Mouse (Mus musculus) common myeloid progenitor, adult 5-6 weeks (primary cell): ENCODE results near the gene Camk1d. TPM values are rescaled to one million over a fixed set of nuclear protein-coding genes. Genes with fewer than 3 reads are reported as not detected.

Source experiments
- ATAC-seq: replicated peaks from 2 replicates; pipeline ENCODE4 v1.8.0; 2016; ENCODE audit warnings: low read depth, mild to moderate bottlenecking, moderate TSS enrichment, inconsistent platforms; ENCODE audit not compliant: poor library complexity, severe bottlenecking
- total RNA-seq: library from RNA; stranded (forward); fragments of 200-1000, 187-1606 nt; gene quantifications from 2 replicates; pipeline ENCODE4 v1.2.3, GENCODE M21; 2017

Gene Camk1d
- total RNA-seq, 1 experiment from 2014 or later = 9.1 TPM

DNA sequence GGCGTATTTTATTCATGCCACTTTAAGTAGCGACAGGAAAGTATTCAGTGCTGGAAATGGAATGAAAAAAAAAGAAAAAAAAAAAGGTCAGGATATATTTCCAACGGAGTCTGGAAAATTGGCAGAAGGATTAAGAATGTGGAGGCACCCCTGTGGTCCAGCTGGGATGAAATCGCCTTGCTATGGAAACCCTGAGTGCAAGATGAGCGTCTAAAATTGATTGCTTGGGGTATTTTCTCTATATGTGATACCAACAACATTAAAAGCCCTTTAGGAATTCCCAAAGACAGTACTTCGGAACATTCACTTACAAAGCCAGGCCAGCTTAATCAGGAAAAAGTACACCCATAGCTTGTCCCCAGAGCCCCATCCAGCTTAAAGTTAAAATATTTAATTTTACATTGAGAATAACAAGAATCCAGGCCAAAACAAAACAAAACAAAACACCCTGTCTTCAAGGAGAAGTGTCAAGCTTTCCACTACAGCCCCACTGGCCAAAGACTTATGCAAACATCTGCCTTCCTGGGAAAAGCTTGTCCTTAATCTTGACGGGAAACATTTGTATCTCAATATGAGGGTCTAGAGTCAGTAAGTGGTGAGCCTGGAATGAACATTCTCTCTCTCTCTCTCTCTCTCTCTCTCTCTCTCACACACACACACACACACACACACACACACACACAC lies 41.3 kb downstream of the Camk1d start:
- ATAC-seq = no peak

DNA sequence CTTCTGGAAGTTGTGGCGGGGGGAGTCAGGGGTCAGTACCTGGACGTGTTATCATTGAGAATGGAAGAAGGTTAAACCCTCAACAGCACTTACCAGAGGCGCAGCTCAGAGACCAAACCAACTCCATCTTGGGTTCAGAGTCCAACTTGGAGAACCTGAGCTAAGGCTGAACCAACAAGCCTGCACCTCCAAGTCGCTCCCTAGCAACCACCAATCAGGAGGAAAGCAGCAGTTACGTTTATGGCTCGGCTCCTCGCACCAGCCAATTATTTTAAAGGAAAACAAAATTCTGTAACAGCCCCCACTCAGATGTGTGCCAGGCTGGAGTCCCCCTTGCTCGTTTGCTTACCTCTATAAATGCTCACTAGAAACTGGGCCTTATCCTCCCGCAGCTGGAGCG lies 44.2 kb downstream of the Camk1d start:
- no peak for ATAC-seq

DNA sequence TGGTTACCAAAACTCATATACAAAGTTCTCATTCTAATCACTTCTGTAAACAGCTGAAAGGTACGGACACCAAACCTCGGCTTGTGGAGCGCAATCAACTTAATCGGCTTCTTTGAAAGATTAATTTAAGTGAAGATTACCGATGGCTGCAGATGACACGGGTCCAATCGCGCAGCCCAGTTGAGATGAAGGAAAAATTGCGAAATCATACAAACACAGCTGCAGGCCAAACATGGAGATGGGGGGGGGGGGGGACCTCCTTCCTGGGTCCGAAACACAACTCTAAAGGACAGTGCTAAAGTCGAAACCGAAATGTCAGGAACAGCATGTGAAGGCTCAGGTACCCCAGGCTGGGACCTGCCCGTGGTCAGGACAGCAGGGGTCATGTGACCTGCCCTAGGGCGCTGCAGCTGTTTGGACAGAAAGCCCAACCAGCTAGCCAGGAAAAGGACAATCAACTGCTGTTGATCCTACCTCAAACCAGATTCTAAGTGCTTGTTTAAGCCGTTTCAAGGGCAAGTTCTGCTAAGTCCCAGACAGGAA lies 44.7 kb downstream of the Camk1d start:
- no peak for ATAC-seq

- ATAC-seq = no peak
Measured at GRCm38 (mm10) chr2:5668940-5669339, 45.4 kb downstream of the Camk1d start.

- no peak for ATAC-seq
Measured at GRCm38 (mm10) chr2:5663499-5663898, 50.8 kb downstream of the Camk1d start.

- ATAC-seq = no peak
Measured at GRCm38 (mm10) chr2:5661946-5662345, 52.4 kb downstream of the Camk1d start.

- no peak for ATAC-seq
Measured at GRCm38 (mm10) chr2:5658000-5658399, 56.3 kb downstream of the Camk1d start.

GRCm38 (mm10) chr2:5656326-5656725 lies 58.0 kb downstream of the Camk1d start:
- no peak for ATAC-seq

GRCm38 (mm10) chr2:5652071-5652470 lies 62.2 kb downstream of the Camk1d start:
- no peak for ATAC-seq

GRCm38 (mm10) chr2:5651285-5651870 lies 62.9 kb downstream of the Camk1d start:
- peak; percentile 62 for ATAC-seq

GRCm38 (mm10) chr2:5649226-5649625 lies 65.1 kb downstream of the Camk1d start:
- no peak for ATAC-seq

DNA sequence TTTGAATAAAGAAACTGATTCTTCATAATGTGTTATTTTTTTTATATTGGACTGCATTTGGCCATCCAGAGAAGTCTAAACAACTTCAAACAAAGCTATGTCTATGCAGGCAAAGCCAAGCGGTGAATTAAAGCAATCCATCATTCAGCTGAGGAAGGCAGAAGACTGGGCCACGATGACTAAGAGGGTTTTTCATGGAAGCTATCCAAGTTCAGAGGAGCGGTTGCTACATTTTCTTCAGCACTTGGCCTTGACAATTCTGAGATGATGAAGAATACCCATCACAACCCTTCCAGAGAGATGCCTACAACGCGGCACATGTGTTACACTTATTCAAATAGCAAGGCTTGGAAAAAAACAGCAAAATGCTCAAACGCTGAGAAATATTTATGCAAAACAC lies 65.6 kb downstream of the Camk1d start:
- peak; percentile 45; the same call in 1 of the 2 replicates for ATAC-seq

GRCm38 (mm10) chr2:5646322-5646721 lies 68.0 kb downstream of the Camk1d start:
- ATAC-seq = no peak

GRCm38 (mm10) chr2:5645584-5645983 lies 68.7 kb downstream of the Camk1d start:
- ATAC-seq = no peak

DNA sequence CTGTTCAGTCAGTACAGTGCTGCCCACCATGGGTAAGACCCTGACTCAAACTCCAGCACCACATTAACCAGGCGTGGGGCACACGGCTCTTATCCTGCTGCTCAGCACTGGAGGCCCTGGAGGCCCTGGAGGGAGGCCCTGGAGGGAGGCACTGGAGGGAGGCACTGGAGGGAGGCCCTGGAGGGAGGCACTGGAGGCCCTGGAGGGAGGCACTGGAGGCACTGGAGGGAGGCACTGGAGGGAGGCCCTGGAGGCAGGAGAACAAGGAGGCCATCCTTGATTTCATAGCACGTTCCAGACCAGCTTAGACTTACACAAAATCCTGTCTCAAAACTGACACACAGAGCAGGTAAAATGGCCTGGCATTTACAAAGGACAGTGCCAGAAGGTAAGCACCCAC lies 70.4 kb downstream of the Camk1d start:
- ATAC-seq = no peak

DNA sequence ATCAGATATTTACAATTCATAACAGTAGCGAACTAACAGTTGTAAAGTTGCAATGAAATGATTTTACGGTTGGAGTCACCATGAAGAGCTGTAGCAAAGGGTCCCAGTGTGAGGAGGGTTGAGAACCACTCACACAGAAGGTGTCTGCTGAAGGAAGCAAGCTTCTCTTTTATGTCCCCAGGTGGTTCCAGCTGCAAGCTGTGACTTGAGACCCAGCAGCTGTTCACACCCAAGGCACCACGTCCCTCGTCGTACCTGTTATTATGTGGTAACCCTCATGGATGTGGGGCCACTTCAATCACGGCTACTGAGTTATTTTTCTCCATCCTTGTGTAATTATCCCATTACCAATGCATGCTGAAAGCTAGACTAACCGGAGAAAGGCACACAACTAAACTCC lies 71.1 kb downstream of the Camk1d start:
- ATAC-seq = no peak

DNA sequence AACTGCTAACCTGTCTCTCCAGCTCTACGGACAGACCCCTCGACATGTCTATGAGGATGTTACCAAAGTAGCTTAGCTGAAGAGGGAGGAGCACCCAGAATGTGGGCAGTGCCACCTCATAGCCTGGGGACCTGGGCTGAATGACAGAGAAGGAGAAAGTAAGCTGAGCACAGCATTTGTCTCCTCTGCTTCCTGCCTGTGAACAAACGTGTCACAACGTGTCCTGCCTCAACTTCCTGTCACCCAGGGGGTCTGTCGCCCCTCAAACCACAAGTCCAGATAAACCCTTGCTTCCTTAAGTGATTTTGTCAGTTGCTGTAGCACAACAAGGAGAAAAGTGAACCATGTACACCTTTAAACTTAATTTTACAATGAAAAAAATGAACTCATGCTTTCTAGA lies 71.7 kb downstream of the Camk1d start:
- peak; percentile 92 for ATAC-seq

- no peak for ATAC-seq
Measured at GRCm38 (mm10) chr2:5641678-5642077, 72.6 kb downstream of the Camk1d start.

- ATAC-seq = no peak
Measured at GRCm38 (mm10) chr2:5640586-5640985, 73.7 kb downstream of the Camk1d start.

DNA sequence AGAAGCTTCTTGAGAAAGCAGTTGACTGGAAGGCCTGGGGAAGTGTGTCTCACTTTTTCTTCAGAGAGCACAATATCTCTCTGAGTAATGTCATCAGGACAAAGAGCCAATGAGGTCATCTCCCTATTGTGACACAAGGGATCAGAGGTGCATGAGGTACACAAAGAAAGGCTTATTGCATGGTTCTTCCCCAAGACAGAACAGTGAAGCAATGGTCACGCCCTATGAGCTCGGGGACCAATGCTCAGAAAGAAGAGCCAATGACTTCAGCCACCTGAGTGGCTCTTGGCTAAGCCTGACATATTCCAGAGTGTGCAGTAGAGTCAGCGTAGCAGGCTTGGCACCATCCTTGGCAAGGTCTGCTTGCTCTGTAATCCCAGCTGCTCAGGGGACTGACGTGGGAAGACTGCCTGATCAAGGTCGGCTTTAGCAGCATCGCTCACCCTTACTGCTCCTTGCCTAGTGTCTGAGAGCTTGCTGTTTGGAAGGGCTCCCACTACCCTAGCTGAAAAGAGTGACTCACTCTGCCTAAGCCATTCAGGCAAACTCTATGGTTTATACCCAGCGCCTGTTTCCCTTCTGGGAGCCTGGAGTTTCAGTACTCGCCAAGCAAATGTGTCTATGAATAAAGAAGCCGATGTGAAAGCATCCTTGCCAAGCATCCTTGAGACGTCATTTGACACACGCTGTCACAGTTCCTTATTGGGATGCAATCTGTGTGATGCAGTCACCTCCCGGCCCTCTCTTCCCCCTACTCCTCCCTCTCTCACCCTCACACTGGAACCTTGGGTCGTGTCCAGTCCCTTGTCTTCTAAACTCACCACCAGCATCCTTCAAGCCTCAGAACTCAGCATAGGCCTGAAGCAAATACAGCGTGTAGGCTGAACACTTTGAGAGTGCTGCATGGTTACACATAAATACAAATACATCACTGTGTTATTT lies 77.2 kb downstream of the Camk1d start:
- ATAC-seq = no peak

DNA sequence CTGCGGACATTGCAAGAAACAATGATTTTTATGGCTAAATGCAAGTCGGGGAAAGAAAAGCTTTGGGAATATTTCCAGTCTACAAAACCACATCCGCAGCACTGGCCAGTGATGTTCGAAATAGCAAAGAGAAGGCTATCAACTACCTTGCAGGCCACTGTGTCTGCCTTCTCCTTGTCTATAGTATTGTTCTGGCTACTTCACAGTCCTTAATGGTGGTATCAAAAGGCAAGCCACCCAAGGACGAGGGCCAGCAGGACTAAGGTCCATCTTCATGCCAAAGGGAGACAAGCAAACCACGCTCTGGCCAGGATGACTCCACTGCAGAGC lies 82.0 kb downstream of the Camk1d start:
- no peak for ATAC-seq
